Mouse (Mus musculus): Measurements from ENCODE around the gene Dnah14.

The Dnah14 gene

GRCm38 (mm10) chr1:181789952-181790351, 213.6 kb downstream of the Dnah14 start:
- TF ChIP-seq CTCF (conservative IDR thresholded peaks at IDR 0.05; ENCODE audit: low read length) = no peak
- no peak for TF ChIP-seq NANOG (IDR thresholded peaks at IDR 0.05; ENCODE audit: borderline replicate concordance, low read length)
- no peak for TF ChIP-seq POU5F1 (IDR thresholded peaks at IDR 0.05; ENCODE audit: borderline replicate concordance, low read length)
- no peaks in the 10 kb centered on the region for H3K4me1 ChIP-seq (replicated peaks; ENCODE audit: low read depth, low read length)
- H3K4me3 ChIP-seq (replicated peaks; ENCODE audit: low read length) = no peak overlapping the region
- no peaks in the 10 kb centered on the region for H3K36me3 ChIP-seq (ENCODE audit: insufficient read depth, low read length)
- H3K9me3 ChIP-seq (ENCODE audit: low read length) = peaks cover 21% of the 10 kb centered on the region
- no peaks in the 10 kb centered on the region for H3K27me3 ChIP-seq (ENCODE audit: insufficient read depth, low read length)

- H3K4me1 ChIP-seq (replicated peaks; ENCODE audit: low read depth, low read length) = no peaks in the 10 kb centered on the region
- H3K4me3 ChIP-seq (replicated peaks; ENCODE audit: low read length) = no peak overlapping the region
- H3K27me3 ChIP-seq (ENCODE audit: insufficient read depth, low read length) = no peaks in the 10 kb centered on the region
- H3K9me3 ChIP-seq (ENCODE audit: low read length) = peaks cover 18% of the 10 kb centered on the region
- TF ChIP-seq POU5F1 (IDR thresholded peaks at IDR 0.05; ENCODE audit: borderline replicate concordance, low read length) = no peak
- no peak for TF ChIP-seq NANOG (IDR thresholded peaks at IDR 0.05; ENCODE audit: borderline replicate concordance, low read length)
- TF ChIP-seq CTCF (conservative IDR thresholded peaks at IDR 0.05; ENCODE audit: low read length) = no peak
- H3K36me3 ChIP-seq (ENCODE audit: insufficient read depth, low read length) = no peaks in the 10 kb centered on the region
These were observed 217.2 kb downstream of the Dnah14 start for GRCm38 (mm10) chr1:181793541-181793940.

GRCm38 (mm10) chr1:181799911-181800310, 223.6 kb downstream of the Dnah14 start:
- TF ChIP-seq NANOG (IDR thresholded peaks at IDR 0.05; ENCODE audit: borderline replicate concordance, low read length) (no peak), POU5F1 (IDR thresholded peaks at IDR 0.05; ENCODE audit: borderline replicate concordance, low read length) (no peak), CTCF (conservative IDR thresholded peaks at IDR 0.05; ENCODE audit: low read length) (no peak)
- no peak overlapping the region for H3K4me3 ChIP-seq (replicated peaks; ENCODE audit: low read length)
- no peaks in the 10 kb centered on the region for H3K36me3 ChIP-seq (ENCODE audit: insufficient read depth, low read length)
- no peaks in the 10 kb centered on the region for H3K9me3 ChIP-seq (ENCODE audit: low read length)
- H3K4me1 ChIP-seq (replicated peaks; ENCODE audit: low read depth, low read length) = no peaks in the 10 kb centered on the region
- H3K27me3 ChIP-seq (ENCODE audit: insufficient read depth, low read length) = no peaks in the 10 kb centered on the region

GRCm38 (mm10) chr1:181800667-181801066, 224.3 kb downstream of the Dnah14 start:
- H3K4me3 ChIP-seq (replicated peaks; ENCODE audit: low read length) = no peak overlapping the region
- no peaks in the 10 kb centered on the region for H3K36me3 ChIP-seq (ENCODE audit: insufficient read depth, low read length)
- no peaks in the 10 kb centered on the region for H3K4me1 ChIP-seq (replicated peaks; ENCODE audit: low read depth, low read length)
- TF ChIP-seq POU5F1 (IDR thresholded peaks at IDR 0.05; ENCODE audit: borderline replicate concordance, low read length) = no peak
- TF ChIP-seq NANOG (IDR thresholded peaks at IDR 0.05; ENCODE audit: borderline replicate concordance, low read length) = no peak
- no peak for TF ChIP-seq CTCF (conservative IDR thresholded peaks at IDR 0.05; ENCODE audit: low read length)
- H3K9me3 ChIP-seq (ENCODE audit: low read length) = no peaks in the 10 kb centered on the region
- no peaks in the 10 kb centered on the region for H3K27me3 ChIP-seq (ENCODE audit: insufficient read depth, low read length)

- Histone ChIP-seq H3K27me3 (ENCODE audit: insufficient read depth, low read length) (no peaks in the 10 kb centered on the region), H3K4me3 (replicated peaks; ENCODE audit: low read length) (no peak overlapping the region), H3K36me3 (ENCODE audit: insufficient read depth, low read length) (peaks cover 36% of the 10 kb centered on the region), H3K4me1 (replicated peaks; ENCODE audit: low read depth, low read length) (no peaks in the 10 kb centered on the region), H3K9me3 (ENCODE audit: low read length) (no peaks in the 10 kb centered on the region)
- TF ChIP-seq CTCF (conservative IDR thresholded peaks at IDR 0.05; ENCODE audit: low read length) = no peak
- TF ChIP-seq POU5F1 (IDR thresholded peaks at IDR 0.05; ENCODE audit: borderline replicate concordance, low read length) = no peak
These were observed 235.3 kb downstream of the Dnah14 start for GRCm38 (mm10) chr1:181811481-181812223.

GRCm38 (mm10) chr1:181826716-181827115, 250.4 kb downstream of the Dnah14 start:
- peaks cover 13% of the 10 kb centered on the region; the same call in 1 of the 2 replicates for H3K4me1 ChIP-seq (replicated peaks; ENCODE audit: low read depth, low read length)
- no peaks in the 10 kb centered on the region for H3K27me3 ChIP-seq (ENCODE audit: insufficient read depth, low read length)
- peaks cover 97% of the 10 kb centered on the region for H3K36me3 ChIP-seq (ENCODE audit: insufficient read depth, low read length)
- no peak overlapping the region for H3K4me3 ChIP-seq (replicated peaks; ENCODE audit: low read length)
- H3K9me3 ChIP-seq (ENCODE audit: low read length) = no peaks in the 10 kb centered on the region
- no peak for TF ChIP-seq CTCF (conservative IDR thresholded peaks at IDR 0.05; ENCODE audit: low read length)
- TF ChIP-seq POU5F1 (IDR thresholded peaks at IDR 0.05; ENCODE audit: borderline replicate concordance, low read length) = no peak
- no peak for TF ChIP-seq NANOG (IDR thresholded peaks at IDR 0.05; ENCODE audit: borderline replicate concordance, low read length)

- peaks cover 23% of the 10 kb centered on the region for H3K4me1 ChIP-seq (replicated peaks; ENCODE audit: low read depth, low read length)
- TF ChIP-seq NANOG (IDR thresholded peaks at IDR 0.05; ENCODE audit: borderline replicate concordance, low read length) = no peak
- TF ChIP-seq POU5F1 (IDR thresholded peaks at IDR 0.05; ENCODE audit: borderline replicate concordance, low read length) = no peak
- peak; percentile 39 for TF ChIP-seq CTCF (conservative IDR thresholded peaks at IDR 0.05; ENCODE audit: low read length)
- peaks cover 96% of the 10 kb centered on the region for H3K36me3 ChIP-seq (ENCODE audit: insufficient read depth, low read length)
- no peaks in the 10 kb centered on the region for H3K9me3 ChIP-seq (ENCODE audit: low read length)
- no peaks in the 10 kb centered on the region for H3K27me3 ChIP-seq (ENCODE audit: insufficient read depth, low read length)
- no peak overlapping the region for H3K4me3 ChIP-seq (replicated peaks; ENCODE audit: low read length)
These were observed 252.0 kb downstream of the Dnah14 start for GRCm38 (mm10) chr1:181828365-181828764.

- TF ChIP-seq CTCF (conservative IDR thresholded peaks at IDR 0.05; ENCODE audit: low read length) (no peak), NANOG (IDR thresholded peaks at IDR 0.05; ENCODE audit: borderline replicate concordance, low read length) (no peak), POU5F1 (IDR thresholded peaks at IDR 0.05; ENCODE audit: borderline replicate concordance, low read length) (no peak)
- no peak overlapping the region for H3K4me3 ChIP-seq (replicated peaks; ENCODE audit: low read length)
- no peaks in the 10 kb centered on the region for H3K9me3 ChIP-seq (ENCODE audit: low read length)
- peaks cover 95% of the 10 kb centered on the region for H3K36me3 ChIP-seq (ENCODE audit: insufficient read depth, low read length)
- H3K27me3 ChIP-seq (ENCODE audit: insufficient read depth, low read length) = no peaks in the 10 kb centered on the region
- peaks cover 55% of the 10 kb centered on the region for H3K4me1 ChIP-seq (replicated peaks; ENCODE audit: low read depth, low read length)
These were observed 256.4 kb downstream of the Dnah14 start for GRCm38 (mm10) chr1:181832720-181833119.

- H3K9me3 ChIP-seq (ENCODE audit: low read length) = no peaks in the 10 kb centered on the region
These were observed 256.8 kb downstream of the Dnah14 start for GRCm38 (mm10) chr1:181833143-181833542.

More at GRCm38 (mm10) chr1:181833143-181833542, 256.8 kb downstream of the Dnah14 start:
- TF ChIP-seq NANOG (IDR thresholded peaks at IDR 0.05; ENCODE audit: borderline replicate concordance, low read length) (no peak), CTCF (conservative IDR thresholded peaks at IDR 0.05; ENCODE audit: low read length) (no peak), POU5F1 (IDR thresholded peaks at IDR 0.05; ENCODE audit: borderline replicate concordance, low read length) (no peak)
- Histone ChIP-seq H3K27me3 (ENCODE audit: insufficient read depth, low read length) (no peaks in the 10 kb centered on the region), H3K4me3 (replicated peaks; ENCODE audit: low read length) (no peak overlapping the region), H3K4me1 (replicated peaks; ENCODE audit: low read depth, low read length) (peaks cover 59% of the 10 kb centered on the region), H3K36me3 (ENCODE audit: insufficient read depth, low read length) (peaks cover 95% of the 10 kb centered on the region)

Data from E14TG2a.4 (cell line).